Mouse (Mus musculus): ENCODE data around the gene Gpr84. TPM values are rescaled to one million over a fixed set of nuclear protein-coding genes. Genes with fewer than 3 reads are reported as not detected.
"Not testable (repeated sequence)": the region's sequence is repeated elsewhere in the genome, so short reads cannot be mapped to it uniquely, and the experiment has no call there.

Gpr84 gene
- polyA plus RNA-seq, 1 experiment from 2014 or later, result 0.94 TPM

DNA sequence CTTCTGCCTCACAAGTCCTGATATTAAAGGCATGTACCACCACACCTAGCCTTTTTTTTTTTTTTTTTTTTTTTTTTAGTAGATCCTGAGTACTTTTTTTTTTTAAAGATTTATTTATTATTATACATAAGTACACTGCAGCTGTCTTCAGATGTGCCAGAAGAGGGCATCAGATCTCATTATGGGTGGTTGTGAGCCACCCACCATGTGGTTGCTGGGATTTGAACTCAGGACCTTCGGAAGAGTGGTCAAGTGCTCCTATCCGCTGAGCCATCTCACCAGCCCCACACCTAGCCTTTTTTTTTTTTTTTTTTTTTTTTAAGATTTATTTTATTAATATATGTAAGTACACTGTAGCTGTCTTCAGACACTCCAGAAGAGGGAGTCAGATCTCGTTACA, 34.5 kb downstream of the Gpr84 start:
- not testable (repeated sequence) for H3K4me2 ChIP-seq (replicated peaks); H3K27me3 ChIP-seq; H3K9ac ChIP-seq (replicated peaks); H3K27ac ChIP-seq; H3K9me3 ChIP-seq; H3K36me3 ChIP-seq; ATAC-seq; H3K4me3 ChIP-seq (replicated peaks)
- 91% methylated on average over 3 of the region's 3 CpGs for WGBS
- H3K4me1 ChIP-seq (replicated peaks), result peaks cover 20% of the 10 kb centered on the region

DNA sequence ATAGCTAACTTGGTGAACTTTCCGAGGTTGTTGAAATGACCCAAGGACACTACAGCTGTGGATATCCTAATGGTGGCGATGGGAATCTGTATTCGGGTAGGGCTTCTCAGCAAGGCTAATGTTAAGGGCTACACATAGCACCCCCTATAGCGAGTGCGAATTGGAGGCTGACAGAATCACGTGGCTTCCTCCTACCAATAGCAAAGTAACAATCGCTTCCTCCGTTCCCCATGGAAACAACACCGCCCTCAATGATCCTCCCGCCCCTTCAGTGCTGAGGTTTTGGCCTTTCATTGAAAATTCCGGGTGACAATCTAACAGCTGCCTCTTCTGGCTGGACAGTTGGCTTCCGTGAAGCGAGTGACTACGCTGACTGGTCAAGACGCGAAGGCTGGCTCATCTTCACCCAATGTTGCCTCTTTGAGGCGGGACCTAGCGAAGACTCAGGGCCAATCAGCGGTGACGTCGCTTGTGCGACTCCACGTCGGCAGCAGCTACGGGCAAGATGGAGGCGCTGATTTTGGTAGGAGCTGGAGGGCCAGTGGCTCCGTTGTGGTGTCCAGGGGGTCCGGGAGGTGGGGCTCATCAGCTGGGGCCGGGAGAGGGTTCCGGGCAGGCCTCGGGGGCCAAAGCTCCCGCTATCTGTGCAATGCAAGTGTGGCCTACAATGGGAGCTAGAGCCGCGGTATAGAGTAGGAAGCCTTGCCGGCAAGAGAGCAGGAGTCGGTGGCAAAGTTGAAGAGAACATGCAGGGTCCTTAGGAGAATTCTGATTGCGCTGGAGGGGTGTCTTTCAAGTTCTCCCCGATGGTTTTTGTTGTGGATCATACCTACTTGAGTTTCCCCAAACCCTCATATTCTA, 37.8 kb downstream of the Gpr84 start, which contains the start of gene Copz1:
TSS of gene Copz1 (plus strand) at position 296 of the 861 bp plus-strand sequence.
- 0 out of 2 replicates have a peak, but pooled peaks cover 7% of the 10 kb centered on the region for H3K27me3 ChIP-seq
- under 1% methylated on average over 38 of the region's 38 CpGs for WGBS
- H3K4me2 ChIP-seq (replicated peaks), result peak within 1 kb of the TSS; percentile 84
- peaks cover 20% of the 10 kb centered on the region for H3K4me1 ChIP-seq (replicated peaks)
- peak within 1 kb of the TSS; percentile 81 for H3K4me3 ChIP-seq (replicated peaks)
- H3K9me3 ChIP-seq, result no peaks in the 10 kb centered on the region
- no peaks in the 10 kb centered on the region for H3K36me3 ChIP-seq
- H3K9ac ChIP-seq (replicated peaks), result peak within 1 kb of the TSS; percentile 85
- peak within 1 kb of the TSS; percentile 59; the same call in 1 of the 2 replicates for H3K27ac ChIP-seq
- ATAC-seq, result peak; percentile 99

DNA sequence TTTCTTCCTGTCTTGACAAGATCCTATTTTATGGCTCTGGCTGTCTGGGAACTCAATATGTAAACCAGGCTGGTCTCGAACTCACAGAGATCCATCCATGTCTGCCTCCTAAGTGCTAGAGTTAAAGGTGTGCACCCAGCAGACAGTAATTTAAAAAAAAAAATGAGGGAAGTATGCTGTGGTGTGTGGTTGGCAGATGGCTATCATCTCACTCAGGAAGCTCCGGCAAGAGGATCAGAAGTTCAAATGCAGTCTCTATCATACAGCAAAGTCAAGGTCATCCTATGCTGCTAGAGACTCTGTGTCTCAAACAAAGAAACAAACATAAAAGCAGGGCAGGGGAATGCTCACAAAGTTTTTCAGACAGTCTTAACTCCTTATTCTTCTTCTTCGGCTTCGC, 41.5 kb downstream of the Gpr84 start:
- 0 out of 2 replicates have a peak, but pooled peaks cover 7% of the 10 kb centered on the region for H3K27me3 ChIP-seq
- no peak overlapping the region for H3K4me3 ChIP-seq (replicated peaks)
- 85% methylated on average over 4 of the region's 4 CpGs for WGBS
- H3K4me2 ChIP-seq (replicated peaks), result no peak overlapping the region
- no peak overlapping the region for H3K27ac ChIP-seq
- no peaks in the 10 kb centered on the region for H3K36me3 ChIP-seq
- peaks cover 8% of the 10 kb centered on the region for H3K4me1 ChIP-seq (replicated peaks)
- no peaks in the 10 kb centered on the region for H3K9me3 ChIP-seq
- ATAC-seq, result no peak
- no peak overlapping the region for H3K9ac ChIP-seq (replicated peaks)

DNA sequence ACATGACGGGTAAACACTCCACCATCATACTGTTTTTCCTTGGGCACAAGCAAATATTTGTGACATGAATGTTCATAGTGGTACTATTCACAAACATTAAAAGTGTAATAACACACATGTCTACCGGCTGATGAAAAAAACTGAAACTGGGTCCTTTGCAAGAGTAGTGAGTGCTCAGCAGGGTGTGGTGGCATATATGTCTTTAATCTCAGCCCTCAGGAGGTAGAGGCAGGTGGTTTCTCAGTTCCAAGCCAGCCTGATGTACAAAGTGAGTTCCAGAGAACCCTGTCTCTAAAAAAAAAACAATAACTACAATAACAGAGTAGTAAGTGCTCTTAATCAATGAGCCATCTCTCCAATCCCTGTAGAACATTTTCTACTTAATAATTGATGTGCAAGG, 45.6 kb downstream of the Gpr84 start:
- 0 out of 2 replicates have a peak, but pooled peaks cover 7% of the 10 kb centered on the region for H3K27me3 ChIP-seq
- H3K4me3 ChIP-seq (replicated peaks), result no peak overlapping the region
- H3K9me3 ChIP-seq, result no peaks in the 10 kb centered on the region
- H3K4me1 ChIP-seq (replicated peaks), result no peaks in the 10 kb centered on the region
- no peak overlapping the region for H3K9ac ChIP-seq (replicated peaks)
- no peak overlapping the region for H3K4me2 ChIP-seq (replicated peaks)
- H3K36me3 ChIP-seq, result no peaks in the 10 kb centered on the region
- ATAC-seq, result no peak
- H3K27ac ChIP-seq, result no peak overlapping the region
- 93% methylated on average over 2 of the region's 2 CpGs for WGBS

DNA sequence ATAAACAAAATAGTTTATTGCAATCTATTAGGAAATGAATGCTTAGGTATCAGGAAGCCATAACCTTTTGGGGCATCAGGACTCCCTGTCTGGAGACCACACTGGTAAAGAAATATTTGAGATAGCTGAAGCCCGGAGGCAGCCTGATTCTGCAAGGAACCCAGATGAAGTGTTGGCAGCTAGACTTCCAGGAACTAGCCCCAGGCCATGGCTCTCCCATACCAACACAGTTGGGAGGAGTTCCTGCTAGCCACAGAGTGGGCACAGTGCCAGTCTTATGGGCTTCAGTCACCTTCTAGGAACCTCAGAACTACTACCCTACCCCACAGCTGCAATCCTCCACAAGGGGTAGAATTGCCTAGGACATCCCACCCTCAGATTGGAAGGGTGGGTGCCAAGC, 50.4 kb downstream of the Gpr84 start:
- H3K4me3 ChIP-seq (replicated peaks), result no peak overlapping the region
- no peaks in the 10 kb centered on the region for H3K9me3 ChIP-seq
- WGBS, result 86% methylated on average over 1 of the region's 1 CpGs
- H3K36me3 ChIP-seq, result no peaks in the 10 kb centered on the region
- no peak overlapping the region for H3K4me2 ChIP-seq (replicated peaks)
- H3K27me3 ChIP-seq, result peaks cover 9% of the 10 kb centered on the region; the same call in 1 of the 2 replicates
- no peak overlapping the region for H3K9ac ChIP-seq (replicated peaks)
- peaks cover 12% of the 10 kb centered on the region for H3K4me1 ChIP-seq (replicated peaks)
- ATAC-seq, result no peak
- no peak overlapping the region for H3K27ac ChIP-seq

DNA sequence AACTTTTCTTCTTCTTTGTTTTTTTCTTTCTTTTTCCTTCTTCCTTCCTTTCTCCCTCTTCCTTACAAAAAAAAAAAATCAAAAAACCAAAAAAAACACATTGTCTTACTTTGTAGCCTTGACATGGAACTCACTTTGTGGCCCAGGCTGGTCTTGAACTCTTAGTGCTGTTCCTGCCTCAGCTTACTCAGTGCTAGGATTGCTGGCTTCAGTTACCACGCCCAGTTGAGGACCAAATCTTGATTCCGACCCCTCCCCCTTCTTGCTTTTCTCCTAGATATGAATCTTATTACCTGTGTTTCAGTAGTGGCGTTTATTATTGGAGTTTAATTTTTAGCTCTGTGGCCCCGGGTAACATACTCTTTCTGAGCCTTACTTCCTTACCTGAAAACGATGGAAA, 51.2 kb downstream of the Gpr84 start:
- H3K9ac ChIP-seq (replicated peaks), result no peak overlapping the region
- peaks cover 16% of the 10 kb centered on the region for H3K4me1 ChIP-seq (replicated peaks)
- no peak overlapping the region for H3K4me2 ChIP-seq (replicated peaks)
- no peak for ATAC-seq
- H3K9me3 ChIP-seq, result no peaks in the 10 kb centered on the region
- H3K4me3 ChIP-seq (replicated peaks), result no peak overlapping the region
- no peak overlapping the region for H3K27ac ChIP-seq
- H3K36me3 ChIP-seq, result no peaks in the 10 kb centered on the region
- 85% methylated on average over 5 of the region's 5 CpGs for WGBS
- peaks cover 13% of the 10 kb centered on the region; the same call in 1 of the 2 replicates for H3K27me3 ChIP-seq

MicroRNAs encoded within 50 kb of the gene (microRNA counts, 519-probe panel; counts per million panel counts)
- 4,970 counts per million, percentile 86 among the panel's probes with 10 or more counts for microRNA mmu-miR-148b

Small RNA genes lying within 50 kb of the gene (microRNA-seq; reads per million reads assigned to microRNA genes)
- gene Mir148b, result 224 reads per million, percentile 61 among the genes with 10 or more reads in this experiment
- gene Mir6963, result not detected

Other genes with a start within 250 kb of the Gpr84 start
- 26.8 and 27.7 TPM in 2 replicates for gene Smug1, start 143.5 kb downstream of the Gpr84 start, polyA plus RNA-seq (2015; fragmentation: Nextera tagmentation; extraction: Ambion mirVana)
- 146 and 164 TPM in 2 replicates for gene Cbx5, start 70.8 kb downstream of the Gpr84 start, polyA plus RNA-seq (2015; fragmentation: Nextera tagmentation; extraction: Ambion mirVana)
- 1,022 and 1,113 TPM in 2 replicates for gene Hnrnpa1, start 70.2 kb downstream of the Gpr84 start, polyA plus RNA-seq (2015; fragmentation: Nextera tagmentation; extraction: Ambion mirVana)
- 0.75 and 0.82 TPM in 2 replicates for gene Nfe2, start 52.2 kb downstream of the Gpr84 start, polyA plus RNA-seq (2015; fragmentation: Nextera tagmentation; extraction: Ambion mirVana)
- gene Copz1, start 37.9 kb downstream of the Gpr84 start, polyA plus RNA-seq (2015; fragmentation: Nextera tagmentation; extraction: Ambion mirVana), result 218 and 221 TPM in 2 replicates
- gene Zfp385a, start 29.5 kb upstream of the Gpr84 start, polyA plus RNA-seq (2015; fragmentation: Nextera tagmentation; extraction: Ambion mirVana), result 15.1 and 17.9 TPM in 2 replicates
- 6.8 and 7.8 TPM in 2 replicates for gene Itga5, start 56.2 kb upstream of the Gpr84 start, polyA plus RNA-seq (2015; fragmentation: Nextera tagmentation; extraction: Ambion mirVana)
- gene Gtsf1, start 119.9 kb upstream of the Gpr84 start, polyA plus RNA-seq (2015; fragmentation: Nextera tagmentation; extraction: Ambion mirVana), result not detected in 2 replicates
- gene Gtsf2, start 137.9 kb upstream of the Gpr84 start, polyA plus RNA-seq (2015; fragmentation: Nextera tagmentation; extraction: Ambion mirVana), result not detected in 2 replicates
- 1.2 and 1.8 TPM in 2 replicates for gene Nckap1l, start 143.2 kb upstream of the Gpr84 start, polyA plus RNA-seq (2015; fragmentation: Nextera tagmentation; extraction: Ambion mirVana)
- gene Pde1b, start 192.4 kb upstream of the Gpr84 start, polyA plus RNA-seq (2015; fragmentation: Nextera tagmentation; extraction: Ambion mirVana), result 67.5 and 70.8 TPM in 2 replicates
- 84.8 and 86.8 TPM in 2 replicates for gene Ppp1r1a, start 227.4 kb upstream of the Gpr84 start, polyA plus RNA-seq (2015; fragmentation: Nextera tagmentation; extraction: Ambion mirVana)

Measured in midbrain, embryonic 13.5 days (tissue).